In genomic region chr2:160864112-160864511, GRCm38 (mm10) we compare ENCODE assay signal across 31 mouse cellular contexts. TPM values are rescaled to one million over a fixed set of nuclear protein-coding genes. Genes with fewer than 3 reads are reported as not detected.
DNase-seq lines count a peak whose midpoint lies in the region; ATAC-seq and TF ChIP-seq lines count a peak whose summit lies in the region.
"Had no signal": no experiment of that assay in that cellular context is flagged by ENCODE, and none has a peak within 500 bp of the region (broad histone marks: within the 10 kb centered on the region; RNA-seq: fewer than 3 reads in every experiment).

No protein-coding gene starts in this region.

- no peak for DNase-seq in G1E (ENCODE audit: low spot score)
- DNase-seq in urinary bladder, postnatal 36 days (ENCODE audit: low spot score in 2 of 2) = no peak
- no peak for DNase-seq in layer of hippocampus, postnatal 14 days (ENCODE audit: low spot score in 2 of 2)
- DNase-seq in cerebellum, adult 9-11 months = no peak
- DNase-seq: adrenal gland, adult 8-10 months; adrenal gland, postnatal 25 days; B cell, adult 2 months; cerebellum, adult 11-12 months; cerebellum, adult 8-10 months; cerebellum, postnatal 14 days; embryo, embryonic 11 days; forebrain, postnatal 0 days; gastrocnemius, adult 2 months; gastrocnemius, postnatal 14 days; heart, adult 18-20 months; heart, postnatal 14 days; heart, postnatal 4 days had no signal

- no peak for TF ChIP-seq CTCF in G1E (IDR thresholded peaks at IDR 0.05; ENCODE audit: low read depth, low read length)

- no peaks in the 10 kb centered on the region for H3K27me3 ChIP-seq in G1E (ENCODE audit: insufficient read depth, low read length)
- no peaks in the 10 kb centered on the region for H3K27me3 ChIP-seq in forebrain, embryonic 12.5 days
- H3K27me3 ChIP-seq: CH12.LX; embryonic facial prominence, embryonic 13.5 days; forebrain, embryonic 13.5 days; heart, embryonic 13.5 days had no signal

- H3K4me3 ChIP-seq in G1E (ENCODE audit: low read depth, low read length) = no peak overlapping the region
- H3K4me3 ChIP-seq in forebrain, embryonic 12.5 days (replicated peaks) = no peak overlapping the region
- H3K4me3 ChIP-seq: embryonic facial prominence, embryonic 10.5 days; embryonic facial prominence, embryonic 13.5 days; erythroblast, embryonic 14.5 days; forebrain, embryonic 13.5 days; gastrocnemius, adult 2 months; heart, embryonic 13.5 days had no signal

- no peak overlapping the region for H3K4me2 ChIP-seq in forebrain, embryonic 12.5 days
- H3K4me2 ChIP-seq: embryonic facial prominence, embryonic 13.5 days; forebrain, embryonic 13.5 days; heart, embryonic 13.5 days; hindbrain, embryonic 14.5 days had no signal

- 87% methylated on average over 1 of the region's 1 CpGs for WGBS in forebrain, embryonic 12.5 days

- peak; percentile 46 for ATAC-seq in G1E (ENCODE audit: extremely low read depth, insufficient number of reproducible peaks, low FRiP score, poor library complexity, severe bottlenecking)
- peak; percentile 92 for ATAC-seq in granulocyte monocyte progenitor cell, adult 5-6 weeks (replicated peaks; ENCODE audit: poor library complexity, severe bottlenecking)
- peak; percentile 66 for ATAC-seq in monocyte, adult 5-6 weeks (replicated peaks; ENCODE audit: insufficient number of reproducible peaks, low FRiP score, low TSS enrichment, poor library complexity, severe bottlenecking)
- no peak for ATAC-seq in forebrain, embryonic 12.5 days (ENCODE audit: low FRiP score)
- ATAC-seq: activated CD4-positive, CD25-positive, alpha-beta regulatory T cell, adult 4 months; forebrain, embryonic 13.5 days; forebrain, postnatal 0 days; hindbrain, postnatal 0 days; inflammation-experienced regulatory T-cells, adult 6 months; intestine, embryonic 16.5 days had no signal

- no peak overlapping the region for H3K9ac ChIP-seq in forebrain, embryonic 12.5 days
- H3K9ac ChIP-seq: embryonic facial prominence, embryonic 13.5 days; forebrain, embryonic 13.5 days; forebrain, postnatal 0 days; heart, embryonic 13.5 days; hindbrain, embryonic 14.5 days had no signal

- H3K36me3 ChIP-seq in G1E (replicated peaks) = no peaks in the 10 kb centered on the region
- H3K36me3 ChIP-seq in forebrain, embryonic 12.5 days (replicated peaks) = no peaks in the 10 kb centered on the region
- H3K36me3 ChIP-seq: embryonic facial prominence, embryonic 10.5 days; embryonic facial prominence, embryonic 13.5 days; heart, embryonic 13.5 days had no signal

- H3K4me1 ChIP-seq in G1E (ENCODE audit: insufficient read depth, low read depth, low read length) = no peaks in the 10 kb centered on the region
- H3K4me1 ChIP-seq in forebrain, embryonic 12.5 days = no peaks in the 10 kb centered on the region
- H3K4me1 ChIP-seq: embryonic facial prominence, embryonic 10.5 days had no signal

- no peak overlapping the region for H3K27ac ChIP-seq in forebrain, embryonic 12.5 days
- H3K27ac ChIP-seq: embryonic facial prominence, embryonic 10.5 days; embryonic facial prominence, embryonic 13.5 days; forebrain, embryonic 13.5 days; gastrocnemius, adult 2 months; heart, embryonic 13.5 days; hindbrain, embryonic 14.5 days; hindbrain, postnatal 0 days had no signal

- H3K9me3 ChIP-seq in G1E (replicated peaks) = no peaks in the 10 kb centered on the region
- H3K9me3 ChIP-seq in forebrain, embryonic 12.5 days = no peaks in the 10 kb centered on the region
- H3K9me3 ChIP-seq: embryonic facial prominence, embryonic 10.5 days; embryonic facial prominence, embryonic 13.5 days; forebrain, embryonic 13.5 days had no signal

RNA-seq across cellular contexts. Expression of gene Zhx3, which starts 8.7 kb away (rescaled TPM):
- 8.4 and 12.2 TPM in 2 replicates for total RNA-seq in G1E (2014; fragmentation: Nextera tagmentation)
- total RNA-seq in G1E (2017) = 6.7 and 8.2 TPM in 2 replicates
- polyA plus RNA-seq in G1E (2012) = 1.6 and 1.7 TPM in 2 replicates
- total RNA-seq in granulocyte monocyte progenitor cell, adult 5-6 weeks (2014; fragmentation: Nextera tagmentation) = 5.3 and 16.5 TPM in 2 replicates
- 3.9 and 4.4 TPM in 2 replicates for total RNA-seq in granulocyte monocyte progenitor cell, adult 5-6 weeks (2017)
- 1.6 to 4.1 TPM (median 2.0 TPM) in 3 replicates for total RNA-seq in monocyte, adult 5-6 weeks (2017)
- polyA plus RNA-seq in forebrain, embryonic 12.5 days (2016; fragmentation: Nextera tagmentation; extraction: Ambion mirVana) = 16.0 and 16.5 TPM in 2 replicates
- total RNA-seq in layer of hippocampus, postnatal 14 days (2021) = 100 to 1,000 TPM; 114 to 125 TPM

RNA-seq across cellular contexts. Expression of gene Lpin3, which starts 16.4 kb away (rescaled TPM):
- total RNA-seq in G1E (2014; fragmentation: Nextera tagmentation) (not detected in 2 replicates), G1E (2017) (0.05 and 0.29 TPM in 2 replicates)
- polyA plus RNA-seq in G1E (2012) = 0.11 and 0.18 TPM in 2 replicates
- total RNA-seq in granulocyte monocyte progenitor cell, adult 5-6 weeks (2014; fragmentation: Nextera tagmentation) = not detected in 2 replicates
- total RNA-seq in granulocyte monocyte progenitor cell, adult 5-6 weeks (2017) = not detected in 2 replicates
- total RNA-seq in monocyte, adult 5-6 weeks (2017) = not detected in 3 replicates
- polyA plus RNA-seq in forebrain, embryonic 12.5 days (2016; fragmentation: Nextera tagmentation; extraction: Ambion mirVana) = 0.27 and 0.28 TPM in 2 replicates
- total RNA-seq in layer of hippocampus, postnatal 14 days (2021) = 1 to 10 TPM; 1.1 to 1.5 TPM
- polyA plus RNA-seq: erythroblast, embryonic 14.5 days had no signal

RNA-seq across cellular contexts. Expression of gene Emilin3, which starts 48.0 kb away (rescaled TPM):
- total RNA-seq in G1E (2014; fragmentation: Nextera tagmentation) (not detected in 2 replicates), G1E (2017) (0.05 and 0.06 TPM in 2 replicates)
- 0.02 TPM in 1 of 2 replicates, not detected in the other for polyA plus RNA-seq in G1E (2012)
- total RNA-seq in granulocyte monocyte progenitor cell, adult 5-6 weeks (2014; fragmentation: Nextera tagmentation) = not detected in 2 replicates
- total RNA-seq in granulocyte monocyte progenitor cell, adult 5-6 weeks (2017) = not detected in 2 replicates
- total RNA-seq in monocyte, adult 5-6 weeks (2017) = not detected in 3 replicates
- polyA plus RNA-seq in forebrain, embryonic 12.5 days (2016; fragmentation: Nextera tagmentation; extraction: Ambion mirVana) = 2.9 and 3.2 TPM in 2 replicates
- total RNA-seq in layer of hippocampus, postnatal 14 days (2021) = under 1 TPM; 0.48 TPM
- total RNA-seq: adrenal gland, adult 8-10 months; adrenal gland, postnatal 25 days; CH12.LX had no signal
- polyA plus RNA-seq: activated CD4-positive, CD25-positive, alpha-beta regulatory T cell, adult 4 months; erythroblast, embryonic 14.5 days; inflammation-experienced regulatory T-cells, adult 6 months had no signal

Comparison
In these comparisons a context has a peak if more than half of its experiments do, and no peak if none do; other contexts are left out.
1. RNA of gene Zhx3, which starts 8.7 kb away (total RNA-seq): 114 to 125 TPM in layer of hippocampus, postnatal 14 days; 3.9 to 16.5 TPM in granulocyte monocyte progenitor cell, adult 5-6 weeks, 6.7 to 12.2 TPM in G1E and 1.6 to 4.1 TPM in monocyte, adult 5-6 weeks; every median in the first group is over 4 times any median in the second.